Mouse (Mus musculus) olfactory bulb, adult 2 months (tissue): ENCODE data around the gene Plxdc2. TPM values are rescaled to one million over a fixed set of nuclear protein-coding genes. Genes with fewer than 3 reads are reported as not detected.

Experiments
- H3K27ac ChIP-seq: fragments of 200-500 bp; 2 replicates; pipeline ENCODE4 v1.5.1; 2012; ENCODE audit warnings: low read depth, low read length; ENCODE audit not compliant: insufficient read depth
- H3K4me1 ChIP-seq: fragments of 200-500 bp; 2 replicates; pipeline ENCODE4 v1.6.1; 2012; ENCODE audit warnings: low read length; ENCODE audit not compliant: control insufficient read depth, insufficient read depth
- H3K4me3 ChIP-seq: fragments of 200-500 bp; 2 replicates; pipeline ENCODE4 v1.5.1; 2012; ENCODE audit warnings: mild to moderate bottlenecking, low read depth, low read length, moderate library complexity; ENCODE audit not compliant: insufficient read depth
- CTCF ChIP-seq: fragments of 200-500 bp; IDR thresholded peaks from 2 replicates; pipeline ENCODE4 v1.5.1; 2012; ENCODE audit warnings: low read depth, mild to moderate bottlenecking, low read length, moderate library complexity; ENCODE audit not compliant: insufficient read depth
- POLR2A ChIP-seq: fragments of 200-500 bp; IDR thresholded peaks from 2 replicates; pipeline ENCODE4 v1.6.1; 2012; ENCODE audit warnings: mild to moderate bottlenecking, low read depth, low read length, moderate library complexity; ENCODE audit not compliant: insufficient read depth
- WGBS: fragments of 180-500 bp; shearing (Covaris S2); methylation state at CpG from one replicate; pipeline ENCODE4 v1.1.7; 2018; 5-methylcytosine and 5-hydroxymethylcytosine counted together
- polyA plus RNA-seq: library from polyadenylated mRNA; stranded (reverse); fragments of >200 nt; gene quantifications from 2 replicates; pipeline ENCODE4 v1.2.4, GENCODE M21; 2012; ENCODE audit warnings: low replicate concordance; ENCODE audit not compliant: missing spikeins, insufficient read depth, insufficient read length

The Plxdc2 gene
- polyA plus RNA-seq, 1 experiment, result not detected

DNA sequence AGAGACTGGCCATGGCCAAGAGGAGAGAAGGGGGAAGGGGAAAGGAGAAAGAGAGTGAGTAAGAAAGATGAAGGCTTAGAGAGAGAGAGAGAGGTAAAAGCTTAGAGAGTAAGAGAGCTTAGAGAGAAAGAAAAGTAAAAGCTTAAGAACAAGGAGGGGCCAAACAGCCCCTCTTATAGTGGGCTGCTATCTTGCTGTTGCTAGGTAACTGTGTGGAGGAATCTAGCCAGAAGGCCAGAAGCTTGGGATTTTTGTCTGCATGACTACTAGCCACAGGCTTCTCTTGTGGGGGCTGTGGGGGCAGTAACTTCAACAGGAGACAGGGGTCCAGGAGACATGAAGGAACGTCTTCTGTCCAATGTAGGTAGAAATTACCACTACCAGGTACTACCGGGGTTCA lies 162.0 kb downstream of the Plxdc2 start:
- Histone ChIP-seq H3K4me1 (no peaks in the 10 kb centered on the region), H3K4me3 (no peak overlapping the region), H3K27ac (no peak overlapping the region)
- 83% methylated on average over 2 of the region's 2 CpGs for WGBS
- TF ChIP-seq CTCF, result no peak
- TF ChIP-seq POLR2A, result no peak

DNA sequence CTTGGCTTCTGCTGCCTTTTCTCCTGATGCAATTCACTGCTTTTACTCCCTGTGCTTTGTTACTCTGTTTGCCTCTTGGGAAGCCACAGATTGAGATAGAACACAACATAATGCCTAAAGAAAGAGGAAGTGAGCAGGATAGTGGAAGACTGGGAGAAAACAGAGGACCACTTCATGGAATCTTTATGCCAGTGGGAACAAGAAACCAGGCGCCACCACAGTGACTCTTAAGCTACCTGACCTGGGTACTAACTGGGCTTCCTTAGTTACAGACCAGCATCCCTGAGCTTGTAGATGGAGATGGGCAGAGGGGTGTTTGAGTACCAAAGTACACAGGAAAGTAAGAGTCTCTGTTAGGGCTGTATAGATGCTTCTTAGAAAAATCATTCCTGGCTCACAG lies 167.3 kb downstream of the Plxdc2 start:
- Histone ChIP-seq H3K27ac (no peak overlapping the region), H3K4me3 (no peak overlapping the region), H3K4me1 (no peaks in the 10 kb centered on the region)
- WGBS, result 69% methylated on average over 1 of the region's 1 CpGs
- TF ChIP-seq POLR2A (no peak), CTCF (no peak)

DNA sequence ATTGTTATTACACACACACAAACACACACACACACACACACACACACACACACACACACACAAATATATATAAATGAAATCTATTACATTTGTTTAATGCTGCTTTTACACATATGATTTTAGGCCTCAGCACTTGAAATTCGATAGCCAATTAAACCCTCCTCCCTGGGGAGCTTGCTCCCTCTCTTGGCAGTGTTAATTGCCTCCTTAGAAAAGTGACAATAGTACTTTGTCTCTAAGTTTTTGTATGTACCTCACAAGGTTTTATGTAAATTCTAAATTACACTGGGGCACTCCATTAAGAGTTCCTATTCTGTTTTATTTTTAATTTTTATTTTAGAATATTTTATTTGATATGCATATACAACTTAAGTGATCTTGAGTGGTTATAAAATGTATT lies 176.1 kb downstream of the Plxdc2 start:
- no peaks in the 10 kb centered on the region for H3K4me1 ChIP-seq
- no peak overlapping the region for H3K4me3 ChIP-seq
- WGBS, result 47% methylated on average over 1 of the region's 1 CpGs
- TF ChIP-seq CTCF (no peak), POLR2A (no peak)
- no peak overlapping the region for H3K27ac ChIP-seq

DNA sequence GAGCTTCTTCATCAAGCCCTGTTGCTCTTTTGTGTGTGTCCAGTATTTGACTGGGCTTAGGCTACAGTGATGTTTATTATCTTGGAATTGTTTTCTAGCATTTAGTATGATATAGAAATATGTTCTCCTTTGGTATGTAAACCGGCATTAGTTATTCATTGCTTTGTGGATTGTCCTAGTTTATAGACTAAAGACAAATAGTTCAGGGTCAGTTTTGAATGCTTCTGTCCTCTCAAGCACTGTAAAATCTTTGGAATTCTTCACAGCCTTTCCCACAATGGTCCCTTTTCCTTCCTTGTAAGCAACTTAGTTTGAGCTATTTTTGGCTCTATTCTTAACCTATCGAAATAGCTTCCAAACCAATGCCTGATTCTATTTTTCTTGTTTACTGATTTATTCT lies 178.5 kb downstream of the Plxdc2 start:
- WGBS, result 50% methylated on average over 2 of the region's 2 CpGs
- H3K27ac ChIP-seq, result no peak overlapping the region
- no peaks in the 10 kb centered on the region for H3K4me1 ChIP-seq
- TF ChIP-seq CTCF (no peak), POLR2A (no peak)
- H3K4me3 ChIP-seq, result no peak overlapping the region

DNA sequence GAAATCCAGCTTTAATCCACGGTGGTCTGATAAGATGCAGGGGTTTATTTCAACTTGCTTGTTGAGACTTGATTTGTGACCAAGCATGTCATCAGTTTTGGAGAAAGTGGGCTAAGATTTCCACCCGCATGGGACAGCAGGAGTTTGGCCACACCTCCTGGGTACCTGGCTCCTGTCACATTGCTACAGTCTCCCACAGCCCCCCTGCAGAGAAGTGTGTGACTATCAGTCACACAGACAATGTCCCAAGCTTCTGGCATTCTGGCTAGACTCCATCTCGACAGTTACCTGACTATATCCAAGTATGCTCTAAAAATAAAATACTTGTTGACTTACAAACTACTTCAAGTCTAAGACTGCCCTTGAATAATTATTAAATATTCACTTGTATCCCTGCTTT lies 185.1 kb downstream of the Plxdc2 start:
- WGBS, result 80% methylated on average over 3 of the region's 3 CpGs
- H3K27ac ChIP-seq, result no peak overlapping the region

DNA sequence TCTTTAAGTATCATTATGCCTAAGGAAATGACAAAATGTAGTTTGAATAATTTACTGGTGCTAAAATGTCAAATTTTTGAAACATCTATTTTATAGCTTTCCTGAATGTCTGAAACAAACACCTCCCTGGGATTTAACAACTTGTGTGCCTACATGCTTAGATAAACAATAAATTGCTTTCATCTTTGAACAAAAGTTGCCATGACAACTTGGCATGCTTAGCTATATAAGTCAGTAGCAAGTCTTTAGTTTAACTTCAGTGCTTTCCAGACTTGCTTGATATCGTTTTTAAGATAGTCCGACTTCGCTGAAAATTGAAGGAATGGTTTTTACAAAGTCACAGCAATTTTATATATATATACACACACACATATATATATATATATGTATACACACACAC lies 189.1 kb downstream of the Plxdc2 start:
- 25% methylated on average over 3 of the region's 3 CpGs for WGBS
- no peaks in the 10 kb centered on the region for H3K4me1 ChIP-seq
- no peak overlapping the region for H3K27ac ChIP-seq
- no peak overlapping the region for H3K4me3 ChIP-seq
- TF ChIP-seq POLR2A (no peak), CTCF (no peak)

More for the DNA sequence above, 185.1 kb downstream of the Plxdc2 start:
- TF ChIP-seq POLR2A (no peak), CTCF (no peak)
- H3K4me1 ChIP-seq, result no peaks in the 10 kb centered on the region
- no peak overlapping the region for H3K4me3 ChIP-seq

DNA sequence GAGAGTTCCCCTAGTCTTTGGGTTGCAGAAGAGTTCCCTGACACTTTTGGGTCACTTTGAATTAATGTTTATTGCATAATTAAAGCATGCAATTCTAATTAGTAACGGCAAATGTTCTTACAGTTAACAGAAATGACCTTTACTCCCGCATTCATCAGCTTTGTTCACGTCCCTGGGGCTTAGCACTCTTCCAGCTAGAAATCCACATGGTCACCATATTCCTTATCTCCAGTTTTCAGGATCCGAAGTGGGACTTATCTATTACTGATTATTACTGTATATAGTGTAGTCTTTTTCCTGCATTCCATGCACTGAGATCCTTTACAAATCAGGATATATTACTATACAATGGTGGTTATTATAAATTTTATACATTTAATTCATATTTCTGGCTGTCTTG lies 203.2 kb downstream of the Plxdc2 start:
- 71% methylated on average over 4 of the region's 4 CpGs for WGBS
- TF ChIP-seq POLR2A (no peak), CTCF (no peak)
- H3K4me1 ChIP-seq, result no peaks in the 10 kb centered on the region
- no peak overlapping the region for H3K4me3 ChIP-seq
- H3K27ac ChIP-seq, result no peak overlapping the region

DNA sequence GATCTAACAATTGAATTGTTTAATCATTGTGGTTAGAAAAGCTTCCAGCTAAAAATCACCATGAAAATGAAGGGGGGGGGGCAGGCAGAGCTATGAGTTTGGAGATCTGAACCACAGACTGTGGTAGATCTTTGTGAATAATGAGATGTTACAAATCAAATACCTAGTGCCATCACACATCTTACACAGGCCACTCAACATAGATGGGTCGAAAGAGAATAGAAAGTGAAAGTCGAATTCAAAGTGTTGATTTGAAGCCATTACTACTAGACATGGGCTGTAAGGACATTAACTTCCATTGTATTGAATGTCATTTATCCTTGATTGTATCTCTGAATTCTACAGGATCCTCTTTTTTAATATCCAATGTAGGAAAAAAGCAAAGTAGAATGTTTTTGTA lies 212.2 kb downstream of the Plxdc2 start:
- Histone ChIP-seq H3K4me3 (no peak overlapping the region), H3K4me1 (no peaks in the 10 kb centered on the region), H3K27ac (no peak overlapping the region)
- WGBS, result 96% methylated on average over 2 of the region's 2 CpGs
- TF ChIP-seq CTCF (no peak), POLR2A (no peak)

DNA sequence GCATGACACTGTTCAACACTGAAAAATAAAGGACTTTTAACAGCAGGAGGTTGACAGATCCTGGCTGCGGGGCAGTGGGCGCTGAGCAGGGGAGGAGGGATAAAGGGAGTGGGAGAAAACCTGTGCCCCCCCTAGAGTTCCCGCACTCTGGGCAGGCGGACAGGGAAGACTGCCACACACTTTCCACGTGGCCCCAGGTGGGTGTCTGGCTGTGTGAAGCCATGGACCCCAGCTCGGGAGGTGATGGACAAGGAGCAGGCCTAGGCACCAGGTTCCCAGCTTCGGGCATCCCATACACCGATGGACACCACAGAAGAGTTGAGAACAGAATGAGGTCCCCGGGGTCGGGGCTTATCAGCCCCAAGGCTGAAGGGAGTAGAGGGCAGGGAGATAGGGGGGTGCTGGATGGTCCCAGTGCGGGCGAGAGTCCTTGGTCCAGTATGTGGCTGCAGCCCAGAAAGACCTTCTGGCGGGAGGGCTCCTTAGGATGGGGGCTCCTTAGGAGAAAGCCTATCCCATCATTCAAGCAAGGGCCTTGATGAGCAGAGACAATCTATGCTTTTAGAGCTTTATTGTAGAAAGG lies 215.2 kb downstream of the Plxdc2 start:
- WGBS, result 80% methylated on average over 13 of the region's 13 CpGs
- Histone ChIP-seq H3K27ac (no peak overlapping the region), H3K4me1 (no peaks in the 10 kb centered on the region), H3K4me3 (no peak overlapping the region)
- TF ChIP-seq POLR2A (no peak), CTCF (no peak)

DNA sequence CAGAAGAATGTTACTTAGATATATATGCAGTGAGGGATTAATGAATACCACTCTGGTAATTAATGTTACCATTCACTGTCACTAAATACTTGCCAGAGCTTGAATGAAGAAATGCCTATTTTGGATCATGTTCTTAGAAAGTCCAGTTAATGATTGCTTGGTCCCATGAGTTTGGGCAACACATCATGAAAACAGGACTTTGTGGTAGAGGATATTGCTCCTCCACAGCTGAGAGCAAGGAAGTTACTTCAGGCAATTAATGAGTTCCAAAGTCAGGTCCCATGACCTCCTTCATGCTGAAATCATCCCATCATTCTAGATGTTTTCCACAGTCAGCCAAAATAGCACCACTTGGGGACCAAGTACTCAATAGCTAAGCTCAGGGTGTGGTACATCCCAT lies 220.5 kb downstream of the Plxdc2 start:
- Histone ChIP-seq H3K4me3 (no peak overlapping the region), H3K27ac (no peak overlapping the region), H3K4me1 (no peaks in the 10 kb centered on the region)
- no peak for TF ChIP-seq POLR2A
- TF ChIP-seq CTCF, result no peak
